Mouse (Mus musculus): ENCODE data around the gene Vsnl1. TPM values are rescaled to one million over a fixed set of nuclear protein-coding genes. Genes with fewer than 3 reads are reported as not detected.

Vsnl1 gene
- polyA plus RNA-seq, 1 experiment from 2014 or later = 4.5 TPM

DNA sequence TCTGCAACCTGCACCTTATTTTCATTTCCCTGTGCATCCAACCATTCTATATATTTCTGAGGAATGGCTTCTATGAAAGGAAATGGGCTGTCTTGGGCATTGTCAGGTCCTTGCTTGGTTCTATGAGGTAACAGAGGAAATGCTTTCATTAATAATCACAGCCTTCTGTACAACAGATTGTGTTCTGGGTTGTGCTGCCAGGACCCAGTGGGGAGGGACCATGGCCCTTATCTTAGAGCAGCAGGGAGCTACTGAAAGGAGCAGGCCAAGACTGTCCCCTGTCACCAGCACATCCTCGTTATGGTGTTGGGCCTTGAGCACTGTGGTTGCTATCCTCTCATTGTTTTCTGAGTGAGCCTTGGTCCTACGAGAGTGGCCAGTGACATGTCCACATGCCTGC is 40.9 kb downstream of the Vsnl1 start:
- 77% methylated on average over 2 of the region's 2 CpGs for WGBS
- Histone ChIP-seq H3K4me1 (ENCODE audit: control insufficient read depth, insufficient read depth, low read length) (no peaks in the 10 kb centered on the region), H3K27me3 (ENCODE audit: control insufficient read depth, insufficient read depth, low read length) (no peaks in the 10 kb centered on the region), H3K9ac (ENCODE audit: low read length) (no peak overlapping the region), H3K36me3 (ENCODE audit: control insufficient read depth, insufficient read depth, low read length) (no peaks in the 10 kb centered on the region), H3K4me3 (ENCODE audit: low read depth, low read length) (no peak overlapping the region), H3K4me2 (ENCODE audit: low read depth) (no peak overlapping the region), H3K27ac (ENCODE audit: low read depth, low read length) (no peak overlapping the region), H3K9me3 (ENCODE audit: control insufficient read depth, low read length) (no peaks in the 10 kb centered on the region)
- DNase-seq (ENCODE audit: low spot score) (no peak), ATAC-seq (ENCODE audit: insufficient read depth, low FRiP score, low TSS enrichment) (no peak)

DNA sequence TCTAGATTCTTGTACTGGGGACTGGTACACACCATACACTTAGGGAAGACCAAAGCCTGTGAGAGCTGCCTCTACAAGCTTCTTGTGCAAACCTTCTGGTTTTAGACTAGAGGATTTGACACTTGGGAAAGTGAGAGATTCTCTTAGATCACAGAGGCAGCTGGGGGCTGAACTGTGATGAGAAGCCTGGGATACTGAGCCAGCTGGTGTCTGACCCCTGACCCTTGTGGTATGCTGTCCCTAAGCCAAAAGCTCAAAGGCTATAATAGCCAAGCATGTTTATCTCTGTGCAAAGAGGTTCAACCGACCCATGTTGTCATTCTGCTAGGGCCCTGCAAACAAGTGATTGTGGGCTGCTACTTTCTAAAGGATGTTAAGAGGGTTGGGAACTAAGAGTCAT is 43.9 kb downstream of the Vsnl1 start:
- H3K27ac ChIP-seq (ENCODE audit: low read depth, low read length) = no peak overlapping the region
- no peaks in the 10 kb centered on the region for H3K9me3 ChIP-seq (ENCODE audit: control insufficient read depth, low read length)
- WGBS = 50% methylated on average over 1 of the region's 1 CpGs
- no peaks in the 10 kb centered on the region for H3K27me3 ChIP-seq (ENCODE audit: control insufficient read depth, insufficient read depth, low read length)
- no peaks in the 10 kb centered on the region for H3K36me3 ChIP-seq (ENCODE audit: control insufficient read depth, insufficient read depth, low read length)
- H3K4me2 ChIP-seq (ENCODE audit: low read depth) = no peak overlapping the region
- DNase-seq (ENCODE audit: low spot score) = no peak
- no peak for ATAC-seq (ENCODE audit: insufficient read depth, low FRiP score, low TSS enrichment)
- H3K4me1 ChIP-seq (ENCODE audit: control insufficient read depth, insufficient read depth, low read length) = no peaks in the 10 kb centered on the region
- H3K4me3 ChIP-seq (ENCODE audit: low read depth, low read length) = no peak overlapping the region
- no peak overlapping the region for H3K9ac ChIP-seq (ENCODE audit: low read length)

DNA sequence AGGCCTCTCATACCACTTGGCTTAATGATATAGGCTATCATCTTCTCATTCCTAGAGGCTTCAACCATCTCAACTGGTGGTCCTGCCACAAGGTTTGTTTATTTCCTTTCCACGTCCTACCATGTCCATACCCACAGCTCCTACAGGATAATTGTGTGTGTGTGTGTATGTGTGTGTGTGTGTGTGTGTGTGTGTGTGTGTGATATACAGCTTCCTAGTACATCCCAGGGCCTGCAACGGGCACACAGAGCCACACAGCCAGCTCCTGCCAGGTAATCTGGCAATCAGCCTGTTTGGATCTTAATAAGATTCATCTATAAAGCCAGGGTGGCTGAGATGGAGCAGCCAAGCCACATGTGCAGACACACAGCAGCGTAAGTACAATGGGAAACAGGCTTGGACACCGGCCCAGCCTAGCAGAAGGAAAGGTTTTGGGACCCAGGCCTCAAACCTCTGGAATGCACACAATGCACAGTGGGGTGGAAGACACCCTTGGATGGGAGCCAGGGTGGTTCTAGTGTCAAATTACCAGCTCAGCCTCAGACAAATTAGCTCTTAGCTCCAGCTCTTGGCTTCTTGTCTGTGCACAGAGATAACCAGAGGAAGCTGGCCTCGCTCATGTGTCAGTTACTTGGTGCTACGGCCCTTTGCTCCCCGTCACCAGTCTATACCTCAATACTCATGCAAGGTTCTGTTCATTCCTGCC is 45.0 kb downstream of the Vsnl1 start:
- H3K36me3 ChIP-seq (ENCODE audit: control insufficient read depth, insufficient read depth, low read length) = no peaks in the 10 kb centered on the region
- no peaks in the 10 kb centered on the region for H3K9me3 ChIP-seq (ENCODE audit: control insufficient read depth, low read length)
- WGBS = 79% methylated on average over 7 of the region's 7 CpGs
- DNase-seq (ENCODE audit: low spot score) (peak; percentile 48), ATAC-seq (ENCODE audit: insufficient read depth, low FRiP score, low TSS enrichment) (no peak)
- H3K27me3 ChIP-seq (ENCODE audit: control insufficient read depth, insufficient read depth, low read length) = no peaks in the 10 kb centered on the region
- H3K27ac ChIP-seq (ENCODE audit: low read depth, low read length) = no peak overlapping the region
- no peaks in the 10 kb centered on the region for H3K4me1 ChIP-seq (ENCODE audit: control insufficient read depth, insufficient read depth, low read length)
- no peak overlapping the region for H3K4me2 ChIP-seq (ENCODE audit: low read depth)
- H3K4me3 ChIP-seq (ENCODE audit: low read depth, low read length) = no peak overlapping the region
- H3K9ac ChIP-seq (ENCODE audit: low read length) = no peak overlapping the region

DNA sequence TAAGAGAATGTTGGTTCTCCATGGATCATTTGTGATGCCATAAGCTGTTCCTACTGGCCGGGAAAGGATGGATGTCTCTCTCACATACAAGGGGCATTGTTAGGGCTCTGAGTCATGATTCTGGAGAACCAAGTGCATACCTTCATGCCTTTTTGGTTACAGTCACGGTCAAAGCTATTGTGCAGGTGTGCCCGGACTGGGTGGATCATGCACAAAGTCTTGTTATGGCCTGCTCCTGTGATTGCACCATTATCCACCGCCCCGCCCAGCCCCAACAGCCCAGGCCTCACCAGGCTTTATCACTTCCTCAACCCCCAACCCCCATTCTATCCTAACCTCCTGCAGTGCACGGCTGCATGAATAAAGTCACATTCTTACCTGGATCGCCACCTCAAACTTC is 47.3 kb downstream of the Vsnl1 start:
- no peak for ATAC-seq (ENCODE audit: insufficient read depth, low FRiP score, low TSS enrichment)

DNA sequence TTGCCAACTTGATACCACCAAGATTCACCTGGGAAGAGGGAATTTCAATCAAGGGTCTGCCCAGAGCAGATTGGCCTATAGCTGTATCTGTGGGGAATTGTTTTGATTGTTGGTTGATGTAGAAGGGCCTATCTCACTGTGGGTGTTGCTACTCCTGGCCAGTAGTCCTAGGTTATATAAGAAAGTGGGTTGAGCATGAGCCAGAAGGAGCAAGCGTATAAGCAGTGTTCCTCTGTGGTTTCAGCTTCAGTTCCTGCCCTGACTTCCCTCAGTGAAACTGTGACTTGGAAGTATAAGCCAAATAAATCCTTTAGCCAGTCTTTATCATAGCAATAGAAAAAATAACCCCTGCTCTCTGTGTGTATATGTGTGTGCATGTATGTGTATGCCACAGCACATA is 51.7 kb downstream of the Vsnl1 start:
- ATAC-seq (ENCODE audit: insufficient read depth, low FRiP score, low TSS enrichment) = no peak
- Histone ChIP-seq H3K27me3 (ENCODE audit: control insufficient read depth, insufficient read depth, low read length) (no peaks in the 10 kb centered on the region), H3K27ac (ENCODE audit: low read depth, low read length) (no peak overlapping the region), H3K4me1 (ENCODE audit: control insufficient read depth, insufficient read depth, low read length) (no peaks in the 10 kb centered on the region), H3K4me2 (ENCODE audit: low read depth) (no peak overlapping the region), H3K36me3 (ENCODE audit: control insufficient read depth, insufficient read depth, low read length) (no peaks in the 10 kb centered on the region), H3K9me3 (ENCODE audit: control insufficient read depth, low read length) (no peaks in the 10 kb centered on the region), H3K9ac (ENCODE audit: low read length) (no peak overlapping the region), H3K4me3 (ENCODE audit: low read depth, low read length) (no peak overlapping the region)
- WGBS = 89% methylated on average over 1 of the region's 1 CpGs
- no peak for DNase-seq (ENCODE audit: low spot score)

More for the DNA sequence above, 47.3 kb downstream of the Vsnl1 start:
- WGBS = 87% methylated on average over 7 of the region's 7 CpGs
- H3K4me1 ChIP-seq (ENCODE audit: control insufficient read depth, insufficient read depth, low read length) = no peaks in the 10 kb centered on the region
- H3K27me3 ChIP-seq (ENCODE audit: control insufficient read depth, insufficient read depth, low read length) = no peaks in the 10 kb centered on the region
- DNase-seq (ENCODE audit: low spot score) = no peak
- no peaks in the 10 kb centered on the region for H3K36me3 ChIP-seq (ENCODE audit: control insufficient read depth, insufficient read depth, low read length)
- H3K9me3 ChIP-seq (ENCODE audit: control insufficient read depth, low read length) = no peaks in the 10 kb centered on the region
- no peak overlapping the region for H3K27ac ChIP-seq (ENCODE audit: low read depth, low read length)
- H3K4me3 ChIP-seq (ENCODE audit: low read depth, low read length) = no peak overlapping the region
- H3K4me2 ChIP-seq (ENCODE audit: low read depth) = no peak overlapping the region
- no peak overlapping the region for H3K9ac ChIP-seq (ENCODE audit: low read length)

DNA sequence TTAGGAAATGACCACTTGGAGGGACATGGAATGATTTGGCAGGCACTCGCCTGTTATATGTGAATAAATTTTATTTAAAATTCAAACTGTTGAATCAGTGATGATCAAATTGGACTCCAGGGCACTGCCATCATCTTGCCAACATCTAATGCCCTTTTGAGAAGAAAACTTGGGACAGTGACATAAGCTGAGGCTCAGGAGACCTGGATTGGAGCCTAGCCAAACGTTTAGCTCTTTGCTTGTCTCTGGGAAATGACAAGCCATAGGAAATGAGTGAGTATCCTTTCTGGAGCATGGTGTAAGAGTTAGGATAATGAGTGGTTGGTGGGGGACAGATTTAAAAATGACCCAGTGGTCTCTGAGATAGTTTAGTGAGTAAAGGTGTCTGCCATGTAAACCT is 57.0 kb downstream of the Vsnl1 start:
- ATAC-seq (ENCODE audit: insufficient read depth, low FRiP score, low TSS enrichment) (no peak), DNase-seq (ENCODE audit: low spot score) (no peak)
- 80% methylated on average over 2 of the region's 2 CpGs for WGBS

DNA sequence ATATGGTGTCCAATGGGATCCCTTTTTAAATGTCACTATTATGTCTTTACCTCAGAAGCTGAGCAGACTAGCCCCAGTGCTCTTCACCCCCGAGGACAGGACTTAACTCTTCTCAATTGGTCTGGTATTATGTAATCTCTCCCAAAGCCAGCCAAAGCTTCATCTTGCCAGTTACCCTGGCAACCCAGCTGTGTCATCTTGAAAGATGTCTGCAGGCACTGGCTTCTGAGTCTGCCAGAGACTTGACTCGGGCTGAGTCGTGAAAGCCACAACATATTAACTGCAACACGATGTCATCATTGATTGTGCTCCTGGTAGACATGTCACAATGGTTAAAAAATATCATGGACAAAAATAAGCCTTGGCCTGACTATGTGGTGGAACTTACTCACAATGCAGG is 66.4 kb downstream of the Vsnl1 start:
- H3K9me3 ChIP-seq (ENCODE audit: control insufficient read depth, low read length) = no peaks in the 10 kb centered on the region
- DNase-seq (ENCODE audit: low spot score) (no peak), ATAC-seq (ENCODE audit: insufficient read depth, low FRiP score, low TSS enrichment) (no peak)
- H3K4me2 ChIP-seq (ENCODE audit: low read depth) = no peak overlapping the region
- H3K4me1 ChIP-seq (ENCODE audit: control insufficient read depth, insufficient read depth, low read length) = no peaks in the 10 kb centered on the region
- WGBS = 77% methylated on average over 4 of the region's 4 CpGs
- H3K27me3 ChIP-seq (ENCODE audit: control insufficient read depth, insufficient read depth, low read length) = no peaks in the 10 kb centered on the region
- H3K27ac ChIP-seq (ENCODE audit: low read depth, low read length) = no peak overlapping the region
- H3K4me3 ChIP-seq (ENCODE audit: low read depth, low read length) = no peak overlapping the region
- H3K36me3 ChIP-seq (ENCODE audit: control insufficient read depth, insufficient read depth, low read length) = no peaks in the 10 kb centered on the region
- H3K9ac ChIP-seq (ENCODE audit: low read length) = no peak overlapping the region

More for the DNA sequence above, 57.0 kb downstream of the Vsnl1 start:
- Histone ChIP-seq H3K4me2 (ENCODE audit: low read depth) (no peak overlapping the region), H3K9me3 (ENCODE audit: control insufficient read depth, low read length) (no peaks in the 10 kb centered on the region), H3K27ac (ENCODE audit: low read depth, low read length) (no peak overlapping the region), H3K4me1 (ENCODE audit: control insufficient read depth, insufficient read depth, low read length) (no peaks in the 10 kb centered on the region), H3K27me3 (ENCODE audit: control insufficient read depth, insufficient read depth, low read length) (no peaks in the 10 kb centered on the region), H3K4me3 (ENCODE audit: low read depth, low read length) (no peak overlapping the region), H3K36me3 (ENCODE audit: control insufficient read depth, insufficient read depth, low read length) (no peaks in the 10 kb centered on the region), H3K9ac (ENCODE audit: low read length) (no peak overlapping the region)

DNA sequence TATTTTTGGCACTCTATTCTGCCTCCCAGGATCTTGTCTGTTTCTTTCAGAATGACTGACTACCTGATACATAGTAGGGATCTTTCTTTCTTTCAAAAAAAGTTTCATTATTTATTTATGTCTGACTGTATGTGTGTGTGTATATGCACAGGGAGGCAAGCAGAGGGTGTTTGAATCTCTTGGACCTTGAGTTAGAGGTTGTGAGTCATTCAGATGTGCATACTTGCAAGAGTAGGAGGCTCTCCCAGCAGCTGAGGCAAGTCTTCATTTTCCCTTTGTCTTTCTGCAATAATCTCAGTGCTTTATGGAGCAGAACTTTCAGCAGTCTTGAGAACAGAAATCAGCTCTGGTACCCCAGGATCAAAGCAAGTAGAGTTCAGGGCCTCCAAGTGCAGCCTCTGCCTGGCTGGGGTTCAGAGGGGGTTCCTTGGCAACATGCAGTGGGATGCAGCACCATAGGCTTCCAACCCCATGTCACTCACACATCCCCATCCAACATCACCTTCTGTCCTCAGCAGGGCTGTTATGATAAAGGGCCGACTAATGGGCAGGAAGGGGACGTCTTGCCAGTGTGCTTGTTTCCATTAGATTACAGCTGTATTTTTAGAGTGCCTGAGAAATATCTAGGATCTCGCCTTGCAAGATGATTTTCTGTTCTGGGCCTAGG is 69.2 kb downstream of the Vsnl1 start:
- H3K4me2 ChIP-seq (ENCODE audit: low read depth) = no peak overlapping the region
- no peak overlapping the region for H3K27ac ChIP-seq (ENCODE audit: low read depth, low read length)
- no peaks in the 10 kb centered on the region for H3K4me1 ChIP-seq (ENCODE audit: control insufficient read depth, insufficient read depth, low read length)
- no peaks in the 10 kb centered on the region for H3K36me3 ChIP-seq (ENCODE audit: control insufficient read depth, insufficient read depth, low read length)
- H3K27me3 ChIP-seq (ENCODE audit: control insufficient read depth, insufficient read depth, low read length) = no peaks in the 10 kb centered on the region
- ATAC-seq (ENCODE audit: insufficient read depth, low FRiP score, low TSS enrichment) (no peak), DNase-seq (ENCODE audit: low spot score) (no peak)
- no peak overlapping the region for H3K4me3 ChIP-seq (ENCODE audit: low read depth, low read length)
- no peak overlapping the region for H3K9ac ChIP-seq (ENCODE audit: low read length)
- WGBS = 71% methylated on average over 3 of the region's 3 CpGs
- no peaks in the 10 kb centered on the region for H3K9me3 ChIP-seq (ENCODE audit: control insufficient read depth, low read length)

DNA sequence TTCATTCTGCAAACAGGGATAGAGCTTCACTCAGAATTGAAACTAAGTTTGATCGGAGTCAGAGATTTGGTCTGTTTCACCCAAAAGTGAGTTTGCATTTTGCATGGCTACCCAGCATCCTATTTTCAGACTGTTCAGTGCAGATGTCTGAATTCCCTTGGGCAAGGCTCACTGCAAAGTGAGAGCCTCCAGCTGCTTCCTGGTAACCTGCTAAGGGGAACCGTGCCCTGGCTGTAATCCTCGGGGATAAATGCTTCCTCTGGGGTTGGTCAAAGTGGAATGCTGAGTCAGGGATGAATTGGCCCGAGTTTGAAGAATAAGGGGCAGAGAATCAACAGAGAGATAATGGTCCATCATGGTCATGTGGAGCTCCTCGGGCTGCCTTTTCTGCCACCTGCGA is 71.5 kb downstream of the Vsnl1 start:
- ATAC-seq (ENCODE audit: insufficient read depth, low FRiP score, low TSS enrichment) = no peak
- WGBS = 67% methylated on average over 6 of the region's 6 CpGs
- Histone ChIP-seq H3K36me3 (ENCODE audit: control insufficient read depth, insufficient read depth, low read length) (no peaks in the 10 kb centered on the region), H3K4me2 (ENCODE audit: low read depth) (no peak overlapping the region), H3K27ac (ENCODE audit: low read depth, low read length) (no peak overlapping the region), H3K9ac (ENCODE audit: low read length) (no peak overlapping the region), H3K4me1 (ENCODE audit: control insufficient read depth, insufficient read depth, low read length) (no peaks in the 10 kb centered on the region), H3K4me3 (ENCODE audit: low read depth, low read length) (no peak overlapping the region), H3K9me3 (ENCODE audit: control insufficient read depth, low read length) (no peaks in the 10 kb centered on the region), H3K27me3 (ENCODE audit: control insufficient read depth, insufficient read depth, low read length) (no peaks in the 10 kb centered on the region)
- DNase-seq (ENCODE audit: low spot score) = no peak
